Mouse (Mus musculus) testis, adult 2 months (tissue): ENCODE measurements at regions not wholly inside any gene's neighbourhood (a gene's known extent, or its start where the extent isn't known, plus 50 kb on each side); places are given as distances from the start of the nearest gene placed in this dataset.

Experiments used
- H3K27ac ChIP-seq: fragments of 200-500 bp; 2 replicates; pipeline ENCODE4 v1.5.1; 2012; ENCODE audit warnings: low read depth, low read length; ENCODE audit not compliant: control insufficient read depth, insufficient read depth
- H3K27me3 ChIP-seq: fragments of 200-500 bp; 2 replicates; pipeline ENCODE4 v1.6.1; 2012; ENCODE audit warnings: mild to moderate bottlenecking, low read length, moderate library complexity; ENCODE audit not compliant: control insufficient read depth, insufficient read depth
- H3K36me3 ChIP-seq: fragments of 200-500 bp; 2 replicates; pipeline ENCODE4 v1.6.1; 2012; ENCODE audit warnings: mild to moderate bottlenecking, low read length; ENCODE audit not compliant: control insufficient read depth, insufficient read depth
- H3K4me1 ChIP-seq: fragments of 200-500 bp; 2 replicates; pipeline ENCODE4 v1.6.1; 2012; ENCODE audit warnings: low read length; ENCODE audit not compliant: control insufficient read depth, insufficient read depth
- H3K4me3 ChIP-seq: fragments of 200-500 bp; 2 replicates; pipeline ENCODE4 v1.5.1; 2012; ENCODE audit warnings: low read depth, mild to moderate bottlenecking, low read length, moderate library complexity, mixed read lengths; ENCODE audit not compliant: control insufficient read depth
- CTCF ChIP-seq: fragments of 200-500 bp; IDR thresholded peaks from 2 replicates; pipeline ENCODE4 v1.5.1; 2012; ENCODE audit warnings: low read depth, mild to moderate bottlenecking, inconsistent platforms, low read length, moderate library complexity; ENCODE audit not compliant: control insufficient read depth, insufficient read depth, insufficient replicate concordance
- POLR2A ChIP-seq: fragments of 200-500 bp; IDR thresholded peaks from 2 replicates; pipeline ENCODE4 v1.6.1; 2012; ENCODE audit warnings: low read depth, mild to moderate bottlenecking, inconsistent platforms, low read length, moderate library complexity; ENCODE audit not compliant: control insufficient read depth

DNA sequence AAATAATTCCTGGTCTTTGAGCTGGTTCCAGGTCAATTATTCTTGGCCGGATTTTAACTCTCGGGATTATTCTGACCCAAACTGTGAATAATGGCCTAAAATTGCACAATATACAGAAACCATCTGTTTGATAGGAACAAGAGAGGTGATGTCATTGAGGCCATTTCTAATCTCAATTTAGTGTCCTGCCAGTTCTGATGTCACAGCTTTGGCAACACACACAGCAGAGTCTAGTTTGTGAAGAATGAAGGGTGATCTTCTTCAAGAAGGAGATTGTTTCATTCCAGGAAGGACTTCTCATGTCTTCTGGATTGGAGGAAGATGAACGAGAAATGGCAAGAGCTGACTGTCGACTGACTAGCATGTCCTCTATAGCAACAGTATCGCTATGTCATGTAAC is 670.0 kb downstream of the Kcnj2 start:
- TF ChIP-seq POLR2A = no peak
- TF ChIP-seq CTCF = no peak
- Histone ChIP-seq H3K27ac (no peak overlapping the region), H3K27me3 (no peaks in the 10 kb centered on the region), H3K36me3 (no peaks in the 10 kb centered on the region), H3K4me1 (no peaks in the 10 kb centered on the region), H3K4me3 (no peak overlapping the region)

DNA sequence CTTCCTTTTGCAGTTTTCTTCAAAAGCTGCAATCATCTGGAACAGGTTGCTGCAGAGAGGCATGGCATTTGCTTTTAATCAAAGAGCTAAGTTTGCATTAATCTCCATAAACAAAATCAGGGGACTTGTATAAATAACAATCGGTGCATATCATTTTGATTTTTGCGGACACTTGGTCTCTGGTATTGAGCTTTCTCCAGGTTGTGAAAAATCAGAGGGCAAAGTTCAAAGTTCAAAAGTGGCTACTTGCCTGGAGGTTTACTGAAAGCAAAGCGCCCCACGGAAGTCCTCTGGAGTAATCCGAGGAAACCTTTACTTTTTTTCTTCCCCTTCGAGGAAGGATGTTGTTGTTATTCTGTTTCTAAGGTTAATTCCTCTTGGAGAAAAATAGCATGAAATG is 677.4 kb downstream of the Kcnj2 start:
- Histone ChIP-seq H3K27ac (no peak overlapping the region), H3K36me3 (no peaks in the 10 kb centered on the region), H3K27me3 (no peaks in the 10 kb centered on the region), H3K4me3 (no peak overlapping the region), H3K4me1 (no peaks in the 10 kb centered on the region)
- TF ChIP-seq POLR2A = no peak

DNA sequence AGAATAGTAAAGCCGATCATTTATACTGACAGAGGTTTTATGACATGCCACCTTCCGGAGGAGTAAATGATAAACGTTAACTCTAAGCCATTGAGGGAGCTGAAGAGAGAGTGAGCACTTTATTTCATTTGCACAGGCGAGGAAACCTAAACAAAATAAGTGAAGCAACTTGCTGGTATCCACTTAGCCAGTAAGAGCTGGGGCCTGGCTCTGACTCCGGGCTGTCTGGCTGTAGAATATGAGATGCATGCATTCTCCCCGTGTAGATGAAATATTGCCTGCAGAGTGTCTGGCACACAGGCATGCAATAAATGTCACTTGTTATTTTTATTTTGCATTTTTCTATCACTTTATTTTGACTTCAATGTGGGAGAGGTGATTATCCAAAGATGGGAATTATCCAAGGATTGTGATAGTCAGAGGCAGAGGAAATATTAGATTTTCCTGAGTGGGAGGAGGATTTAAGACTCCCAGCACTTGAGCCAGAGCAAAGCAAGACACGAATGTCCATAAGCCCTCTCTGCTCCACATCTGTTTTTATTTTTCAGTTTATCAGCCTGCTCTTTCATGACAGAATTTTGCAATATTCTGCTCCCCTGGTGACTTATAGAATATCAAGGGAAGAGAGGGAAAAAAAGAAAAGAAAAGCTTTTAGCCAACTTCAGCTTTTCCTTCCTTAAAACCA is 681.4 kb downstream of the Kcnj2 start:
- TF ChIP-seq POLR2A = no peak
- TF ChIP-seq CTCF = no peak
- no peak overlapping the region for H3K27ac ChIP-seq
- no peaks in the 10 kb centered on the region for H3K36me3 ChIP-seq

DNA sequence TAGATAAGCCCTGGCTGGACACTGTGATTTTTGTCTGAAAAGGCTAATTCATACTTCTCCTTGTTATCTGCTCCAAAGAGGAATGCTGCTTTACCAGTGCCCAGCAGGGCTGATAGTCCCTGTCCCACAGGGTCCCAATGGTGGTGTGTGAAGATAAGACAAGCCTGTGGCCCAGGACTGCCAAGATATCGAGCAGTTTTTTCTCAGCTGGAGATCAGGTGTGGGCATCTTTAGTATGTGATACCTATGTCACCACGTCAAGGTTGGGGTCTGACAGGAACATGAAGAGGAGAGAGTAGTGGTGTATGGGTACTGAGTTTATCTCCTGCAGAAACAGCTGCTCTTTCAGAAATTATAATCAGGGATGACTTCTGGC is 682.0 kb downstream of the Kcnj2 start:
- no peaks in the 10 kb centered on the region for H3K4me1 ChIP-seq
- TF ChIP-seq POLR2A = no peak
- no peak for TF ChIP-seq CTCF
- no peak overlapping the region for H3K4me3 ChIP-seq
- H3K27ac ChIP-seq = no peak overlapping the region
- H3K27me3 ChIP-seq = no peaks in the 10 kb centered on the region
- no peaks in the 10 kb centered on the region for H3K36me3 ChIP-seq

More for the DNA sequence above, 681.4 kb downstream of the Kcnj2 start:
- H3K4me3 ChIP-seq = no peak overlapping the region
- H3K4me1 ChIP-seq = no peaks in the 10 kb centered on the region
- H3K27me3 ChIP-seq = no peaks in the 10 kb centered on the region

DNA sequence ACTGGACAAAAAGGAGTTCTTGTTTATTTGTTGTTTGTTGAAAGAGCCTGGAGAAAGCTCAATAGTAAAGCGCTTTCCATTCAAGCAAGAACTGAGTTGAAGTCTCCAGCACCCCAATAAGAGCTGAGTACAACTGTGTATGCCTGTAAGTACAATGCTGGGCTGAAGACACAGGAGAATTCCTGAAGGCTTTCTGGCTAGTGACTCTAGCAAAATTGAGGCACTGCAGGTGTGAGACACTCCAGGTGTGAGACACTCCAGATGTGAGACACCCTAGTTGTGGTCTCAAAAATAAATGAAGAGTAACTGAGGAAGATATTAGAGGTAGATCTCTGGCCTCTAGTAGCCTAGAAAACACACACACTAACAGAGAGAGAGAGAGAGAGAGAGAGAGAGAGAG is 682.5 kb downstream of the Kcnj2 start:
- Histone ChIP-seq H3K36me3 (no peaks in the 10 kb centered on the region), H3K4me3 (no peak overlapping the region), H3K27ac (no peak overlapping the region), H3K4me1 (no peaks in the 10 kb centered on the region), H3K27me3 (no peaks in the 10 kb centered on the region)
- TF ChIP-seq CTCF (no peak), POLR2A (no peak)

DNA sequence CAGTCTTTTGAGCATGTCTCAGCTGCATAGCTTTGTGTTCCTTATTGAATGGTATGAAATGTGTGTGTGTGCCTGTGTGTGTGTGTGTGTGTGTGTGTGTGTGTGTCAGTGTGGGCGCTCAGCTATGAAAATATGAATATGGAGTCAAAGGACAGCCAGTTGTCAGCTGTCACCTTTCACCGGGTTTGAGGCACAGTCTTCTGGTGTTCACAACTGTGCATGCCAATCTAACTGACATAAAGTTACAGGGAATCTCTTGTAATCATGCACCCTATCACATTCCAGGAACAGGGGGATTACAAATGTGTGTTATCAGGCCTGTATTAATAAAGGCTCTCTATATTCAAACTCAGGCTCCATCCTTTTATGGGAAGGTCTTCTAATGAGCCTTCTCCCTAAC is 688.8 kb downstream of the Kcnj2 start:
- no peak for TF ChIP-seq POLR2A
- TF ChIP-seq CTCF = no peak
- Histone ChIP-seq H3K27ac (no peak overlapping the region), H3K36me3 (no peaks in the 10 kb centered on the region), H3K4me3 (no peak overlapping the region), H3K27me3 (no peaks in the 10 kb centered on the region), H3K4me1 (no peaks in the 10 kb centered on the region)

DNA sequence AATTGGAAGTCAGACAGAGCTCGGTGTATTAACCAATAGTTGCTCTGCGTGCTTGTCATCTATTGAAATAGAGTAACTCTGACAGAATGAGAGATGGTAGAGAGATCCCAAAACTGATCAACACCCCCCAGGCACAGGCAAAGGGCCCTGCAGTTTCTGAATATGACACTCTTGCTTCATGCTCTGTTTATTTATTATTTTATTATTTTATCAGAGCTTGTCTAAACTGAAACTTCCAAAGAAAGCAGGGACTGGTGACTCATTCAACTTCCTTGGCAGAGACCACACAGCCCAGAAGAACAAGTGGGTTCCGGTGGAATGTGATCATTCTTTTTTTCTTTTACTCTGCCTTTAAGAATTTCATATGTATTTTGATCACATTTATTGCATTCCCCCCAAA is 697.1 kb downstream of the Kcnj2 start:
- Histone ChIP-seq H3K27ac (no peak overlapping the region), H3K4me1 (no peaks in the 10 kb centered on the region), H3K36me3 (no peaks in the 10 kb centered on the region), H3K27me3 (no peaks in the 10 kb centered on the region), H3K4me3 (no peak overlapping the region)
- TF ChIP-seq POLR2A = no peak
- no peak for TF ChIP-seq CTCF

DNA sequence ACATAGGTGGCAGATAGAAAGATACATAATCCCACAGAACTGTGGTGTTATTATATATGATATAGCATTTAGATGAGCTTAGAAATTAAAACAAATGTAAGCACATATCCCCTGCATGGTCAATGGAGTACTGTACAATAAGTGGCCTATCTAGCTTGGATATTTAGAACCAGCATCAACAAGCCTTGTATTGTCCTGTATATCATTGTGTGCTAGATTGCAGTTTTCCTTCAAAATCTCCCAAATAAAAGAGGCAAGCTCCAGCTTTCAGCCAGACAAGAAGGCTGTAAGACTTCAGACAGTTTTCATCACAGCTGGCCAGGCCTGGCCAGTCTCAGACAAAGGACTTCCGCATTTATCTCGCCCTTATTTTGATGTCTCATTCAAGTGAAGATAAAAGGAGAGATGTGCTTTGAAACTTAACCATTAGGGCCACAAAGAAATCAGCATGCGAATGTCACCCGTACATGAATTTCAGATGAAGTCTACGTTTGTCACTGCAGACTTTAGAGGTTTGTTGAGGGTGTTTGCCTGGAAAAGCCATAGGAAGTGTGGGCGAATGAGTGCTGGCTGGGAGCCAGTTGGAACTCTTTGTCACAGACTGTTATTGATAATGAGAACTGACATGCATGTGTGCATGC is 700.5 kb downstream of the Kcnj2 start:
- no peaks in the 10 kb centered on the region for H3K36me3 ChIP-seq
- H3K4me1 ChIP-seq = no peaks in the 10 kb centered on the region
- H3K27ac ChIP-seq = no peak overlapping the region
- H3K4me3 ChIP-seq = no peak overlapping the region
- no peak for TF ChIP-seq CTCF
- H3K27me3 ChIP-seq = no peaks in the 10 kb centered on the region
